ENCODE assay signal across 8 mouse cellular contexts in genomic region chr5:134235111-134235510, GRCm38 (mm10). TPM values are rescaled to one million over a fixed set of nuclear protein-coding genes. Genes with fewer than 3 reads are reported as not detected.
DNase-seq lines count a peak whose midpoint lies in the region; ATAC-seq and TF ChIP-seq lines count a peak whose summit lies in the region.

No protein-coding gene starts in this region.

- H3K4me1 ChIP-seq in intestine, embryonic 14.5 days (replicated peaks; ENCODE audit: control insufficient read depth, insufficient read depth, low read length): peaks cover 31% of the 10 kb centered on the region
- 0 out of 2 replicates have a peak, but pooled peaks cover 3% of the 10 kb centered on the region for H3K4me1 ChIP-seq in intestine, postnatal 0 days (replicated peaks; ENCODE audit: control insufficient read depth, insufficient read depth, low read length)
- H3K4me1 ChIP-seq in forebrain, embryonic 12.5 days: peaks cover 34% of the 10 kb centered on the region
- peaks cover 37% of the 10 kb centered on the region for H3K4me1 ChIP-seq in kidney, embryonic 15.5 days

- H3K9me3 ChIP-seq in intestine, embryonic 14.5 days (ENCODE audit: control insufficient read depth, low read length): no peaks in the 10 kb centered on the region
- no peaks in the 10 kb centered on the region for H3K9me3 ChIP-seq in intestine, postnatal 0 days (ENCODE audit: control insufficient read depth)
- no peaks in the 10 kb centered on the region for H3K9me3 ChIP-seq in forebrain, embryonic 12.5 days
- no peaks in the 10 kb centered on the region for H3K9me3 ChIP-seq in kidney, embryonic 15.5 days (replicated peaks)

- TF ChIP-seq CTCF in intestine, postnatal 0 days (IDR thresholded peaks at IDR 0.05; ENCODE audit: low read depth): no peak

- no peak overlapping the region for H3K4me3 ChIP-seq in intestine, embryonic 14.5 days (ENCODE audit: low read depth, low read length)
- H3K4me3 ChIP-seq in intestine, postnatal 0 days (ENCODE audit: low read depth, low read length): no peak overlapping the region
- H3K4me3 ChIP-seq in forebrain, embryonic 12.5 days (replicated peaks): no peak overlapping the region
- no peak overlapping the region for H3K4me3 ChIP-seq in kidney, embryonic 15.5 days (replicated peaks)

- peak overlapping the region; percentile 54 for H3K27ac ChIP-seq in intestine, embryonic 14.5 days (ENCODE audit: low read depth)
- no peak overlapping the region for H3K27ac ChIP-seq in intestine, postnatal 0 days (ENCODE audit: low read depth, low read length)
- H3K27ac ChIP-seq in forebrain, embryonic 12.5 days: peak overlapping the region; percentile 56
- peak overlapping the region; percentile 63 for H3K27ac ChIP-seq in kidney, embryonic 15.5 days

- peak; percentile 22; the same call in 1 of the 2 replicates for ATAC-seq in intestine, embryonic 14.5 days (replicated peaks; ENCODE audit: low FRiP score, low TSS enrichment, low read depth)
- ATAC-seq in intestine, postnatal 0 days: no peak
- ATAC-seq in forebrain, embryonic 12.5 days (ENCODE audit: low FRiP score): no peak
- ATAC-seq in kidney, embryonic 15.5 days (replicated peaks; ENCODE audit: low FRiP score): no peak

- peak; percentile 74 for DNase-seq in intestine, embryonic 14.5 days (ENCODE audit: low spot score)
- DNase-seq in NIH3T3 (ENCODE audit: low read depth): peak; percentile 67
- DNase-seq in lung, postnatal 4 days: peak; percentile 69 to 71
- DNase-seq in c-Kit-positive CD71-positive TER-119-positive erythroid progenitor cells, embryonic 14.5 days (ENCODE audit: low spot score): no peak
- DNase-seq in thymus, postnatal 25 days: no peak

- no peak overlapping the region for H3K4me2 ChIP-seq in intestine, embryonic 14.5 days (ENCODE audit: low read length)
- H3K4me2 ChIP-seq in intestine, postnatal 0 days (replicated peaks; ENCODE audit: low read depth): no peak overlapping the region
- H3K4me2 ChIP-seq in forebrain, embryonic 12.5 days: no peak overlapping the region
- no peak overlapping the region for H3K4me2 ChIP-seq in kidney, embryonic 15.5 days

- 25% methylated on average over 6 of the region's 6 CpGs for WGBS in intestine, embryonic 14.5 days
- WGBS in intestine, postnatal 0 days: 26% methylated on average over 6 of the region's 6 CpGs
- WGBS in forebrain, embryonic 12.5 days: 40% methylated on average over 6 of the region's 6 CpGs
- 28% methylated on average over 6 of the region's 6 CpGs for WGBS in kidney, embryonic 15.5 days

- peak overlapping the region; percentile 22; the same call in 1 of the 2 replicates for H3K9ac ChIP-seq in intestine, embryonic 14.5 days (ENCODE audit: low read length)
- H3K9ac ChIP-seq in intestine, postnatal 0 days (ENCODE audit: low read depth, low read length): no peak overlapping the region
- 0 out of 2 replicates have a peak overlapping the region, but pooled peaks have one; percentile 5 for H3K9ac ChIP-seq in forebrain, embryonic 12.5 days
- no peak overlapping the region for H3K9ac ChIP-seq in kidney, embryonic 15.5 days

- no peaks in the 10 kb centered on the region for H3K27me3 ChIP-seq in intestine, embryonic 14.5 days (replicated peaks; ENCODE audit: control insufficient read depth, insufficient read depth, low read length)
- H3K27me3 ChIP-seq in intestine, postnatal 0 days (replicated peaks; ENCODE audit: control insufficient read depth, insufficient read depth, low read length): no peaks in the 10 kb centered on the region
- no peaks in the 10 kb centered on the region for H3K27me3 ChIP-seq in forebrain, embryonic 12.5 days
- H3K27me3 ChIP-seq in kidney, embryonic 15.5 days: no peaks in the 10 kb centered on the region

- peaks cover 46% of the 10 kb centered on the region for H3K36me3 ChIP-seq in intestine, embryonic 14.5 days (ENCODE audit: control insufficient read depth, insufficient read depth, low read length)
- H3K36me3 ChIP-seq in intestine, postnatal 0 days (ENCODE audit: control insufficient read depth, insufficient read depth): peaks cover 39% of the 10 kb centered on the region
- H3K36me3 ChIP-seq in forebrain, embryonic 12.5 days (replicated peaks): peaks cover 48% of the 10 kb centered on the region
- peaks cover 49% of the 10 kb centered on the region for H3K36me3 ChIP-seq in kidney, embryonic 15.5 days

RNA-seq across cellular contexts. Expression of gene Ncf1, which starts 5.7 kb away (rescaled TPM):
- polyA plus RNA-seq in intestine, embryonic 14.5 days (2014; fragmentation: Nextera tagmentation; extraction: Ambion mirVana): 3.4 and 4.1 TPM in 2 replicates
- polyA plus RNA-seq in intestine, postnatal 0 days (2015; fragmentation: Nextera tagmentation; extraction: Ambion mirVana): 2.1 TPM in 2 replicates
- polyA plus RNA-seq in forebrain, embryonic 12.5 days (2016; fragmentation: Nextera tagmentation; extraction: Ambion mirVana): 1.4 and 2.0 TPM in 2 replicates
- 3.6 and 3.7 TPM in 2 replicates for polyA plus RNA-seq in kidney, embryonic 15.5 days (2015; fragmentation: Nextera tagmentation; extraction: Ambion mirVana)

RNA-seq across cellular contexts. Expression of gene Gtf2ird2, which starts 51.3 kb away (rescaled TPM):
- 7.5 and 8.0 TPM in 2 replicates for polyA plus RNA-seq in intestine, embryonic 14.5 days (2014; fragmentation: Nextera tagmentation; extraction: Ambion mirVana)
- 2.9 and 3.6 TPM in 2 replicates for polyA plus RNA-seq in intestine, postnatal 0 days (2015; fragmentation: Nextera tagmentation; extraction: Ambion mirVana)
- polyA plus RNA-seq in forebrain, embryonic 12.5 days (2016; fragmentation: Nextera tagmentation; extraction: Ambion mirVana): 11.6 and 12.4 TPM in 2 replicates
- polyA plus RNA-seq in kidney, embryonic 15.5 days (2015; fragmentation: Nextera tagmentation; extraction: Ambion mirVana): 9.1 and 9.6 TPM in 2 replicates

RNA-seq across cellular contexts. Expression of gene Rcc1l, which starts 58.5 kb away (rescaled TPM):
- polyA plus RNA-seq in intestine, embryonic 14.5 days (2014; fragmentation: Nextera tagmentation; extraction: Ambion mirVana): 32.3 and 32.5 TPM in 2 replicates
- 14.7 and 16.1 TPM in 2 replicates for polyA plus RNA-seq in intestine, postnatal 0 days (2015; fragmentation: Nextera tagmentation; extraction: Ambion mirVana)
- 29.4 TPM in 2 replicates for polyA plus RNA-seq in forebrain, embryonic 12.5 days (2016; fragmentation: Nextera tagmentation; extraction: Ambion mirVana)
- polyA plus RNA-seq in kidney, embryonic 15.5 days (2015; fragmentation: Nextera tagmentation; extraction: Ambion mirVana): 34.6 and 37.2 TPM in 2 replicates

Comparison
In these comparisons a context has a peak if more than half of its experiments do, and no peak if none do; other contexts are left out.
1. H3K9ac ChIP-seq: peak in intestine, embryonic 14.5 days (single experiment) and forebrain, embryonic 12.5 days (single experiment); none in intestine, postnatal 0 days (single experiment) and kidney, embryonic 15.5 days (single experiment).
2. DNase-seq: peak in intestine, embryonic 14.5 days (single experiment), NIH3T3 (single experiment) and lung, postnatal 4 days (2 of 2); none in c-Kit-positive CD71-positive TER-119-positive erythroid progenitor cells, embryonic 14.5 days (single experiment) and thymus, postnatal 25 days (single experiment).